Mouse (Mus musculus) bone marrow macrophage, adult 2 months (primary cell): Measurements from ENCODE around the gene Spta1.

Source experiments
- CTCF ChIP-seq: IDR thresholded peaks from 2 replicates; pipeline ENCODE4 v1.5.1; 2012; ENCODE audit warnings: low read depth, mild to moderate bottlenecking, low read length, moderate library complexity
- POLR2A ChIP-seq: IDR thresholded peaks from 2 replicates; pipeline ENCODE4 v1.6.1; 2012; ENCODE audit warnings: mild to moderate bottlenecking, low read depth, low read length, borderline replicate concordance

DNA sequence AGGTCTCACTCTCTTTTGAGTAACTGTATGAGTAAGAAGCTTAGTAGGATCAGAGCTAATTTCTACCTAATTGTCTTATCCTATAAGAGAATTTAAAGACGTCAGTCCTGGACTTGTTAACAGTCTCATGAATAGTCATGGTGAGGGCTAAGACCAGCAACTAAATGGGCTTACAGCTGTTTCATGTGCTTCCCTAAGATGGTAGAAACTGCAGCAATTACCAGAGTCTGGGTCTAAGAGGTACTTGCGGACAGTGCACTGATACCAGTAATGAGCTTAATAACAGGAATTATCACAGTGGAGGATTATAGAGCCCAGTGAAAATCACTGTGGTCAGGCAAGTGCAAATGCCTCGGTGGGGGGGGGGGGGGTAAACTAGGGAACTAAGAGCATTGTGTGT lies 40.6 kb upstream of the Spta1 start:
- no peak for TF ChIP-seq CTCF
- no peak for TF ChIP-seq POLR2A
